Mouse (Mus musculus) liver, adult 10 weeks (tissue): Measurements from ENCODE around the gene Zfp628. TPM values are rescaled to one million over a fixed set of nuclear protein-coding genes. Genes with fewer than 3 reads are reported as not detected.

Experiments
- polyA plus RNA-seq: library from polyadenylated mRNA; stranded (reverse); fragments of 350-450 nt; fragmentation: Illumina TruSeq; extraction: RNeasy Lipid Tissue Mini Kit (QIAGEN cat#74804); gene quantifications from one replicate; pipeline ENCODE4 v1.2.3, GENCODE M21; 2014; ENCODE audit warnings: low read depth, low replicate concordance

The Zfp628 gene
- not detected for polyA plus RNA-seq

DNA sequence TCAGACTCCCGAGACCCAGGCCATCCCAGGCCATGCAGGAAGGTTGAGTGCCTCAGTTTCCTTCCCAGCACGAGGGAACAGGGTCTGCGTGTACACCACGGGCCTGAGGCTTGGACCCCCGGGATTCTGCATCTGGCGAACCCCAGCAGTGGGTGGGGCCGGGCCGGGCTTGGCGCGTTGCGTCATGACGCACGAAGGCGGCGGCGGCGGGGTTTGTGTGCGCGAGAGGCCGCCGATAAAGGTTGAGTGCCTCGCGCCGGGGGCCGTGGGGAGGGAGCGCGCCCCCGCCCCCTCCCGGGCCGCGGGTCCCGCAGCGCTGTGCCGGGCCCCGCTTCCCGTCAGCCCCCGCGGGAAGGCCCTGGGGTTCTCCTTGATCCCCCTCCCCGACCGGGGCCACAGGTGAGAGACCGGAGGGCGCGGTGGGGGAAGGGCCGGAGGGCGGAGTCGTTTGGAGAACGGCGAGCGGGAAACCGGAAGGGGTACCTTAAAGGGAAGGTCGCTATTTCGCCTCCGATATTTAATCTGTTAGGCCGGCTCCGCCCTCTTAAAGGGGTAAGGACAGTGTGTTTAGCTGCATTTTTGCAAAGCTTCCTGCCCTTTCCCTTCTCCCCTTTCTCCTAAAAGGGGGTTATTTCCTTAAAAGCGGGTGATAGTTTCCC is at the start of gene Zfp628:
Gene Zfp628 (plus strand): TSS at position 211 of the 659 bp plus-strand sequence.

DNA sequence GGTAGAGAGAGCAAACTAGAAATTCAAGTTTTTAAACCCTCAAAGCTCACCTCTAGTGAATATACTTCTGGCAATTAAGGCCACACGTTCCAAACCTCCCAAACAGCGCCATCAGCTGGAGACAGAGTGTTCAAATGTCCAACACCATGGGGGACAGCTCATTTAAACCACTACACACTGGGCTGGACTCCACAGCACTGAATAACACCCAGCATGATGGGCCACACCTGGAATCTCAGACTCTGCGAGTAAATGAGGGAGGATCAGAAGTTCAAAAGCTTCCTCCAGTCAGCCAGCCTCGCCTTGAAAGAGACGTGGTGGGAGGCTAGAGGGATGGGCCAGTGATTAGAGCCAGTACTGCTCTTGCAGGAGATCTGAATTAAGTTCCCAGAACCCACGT is 44.9 kb upstream of the Zfp628 start, which contains the start of gene Isoc2b:
Gene Isoc2b (minus strand): TSS at position 126 of the 400 bp plus-strand sequence.

GRCm38 (mm10) chr7:4876753-4877221 is 38.2 kb upstream of the Zfp628 start, which contains the start of gene Isoc2a:
Gene Isoc2a, plus strand, starts transcription at chr7:4877153.

GRCm38 (mm10) chr7:4906466-4906950 is 8.5 kb upstream of the Zfp628 start, which contains the start of gene Gm36210:
Gene Gm36210, minus strand, starts transcription at chr7:4906516.

DNA sequence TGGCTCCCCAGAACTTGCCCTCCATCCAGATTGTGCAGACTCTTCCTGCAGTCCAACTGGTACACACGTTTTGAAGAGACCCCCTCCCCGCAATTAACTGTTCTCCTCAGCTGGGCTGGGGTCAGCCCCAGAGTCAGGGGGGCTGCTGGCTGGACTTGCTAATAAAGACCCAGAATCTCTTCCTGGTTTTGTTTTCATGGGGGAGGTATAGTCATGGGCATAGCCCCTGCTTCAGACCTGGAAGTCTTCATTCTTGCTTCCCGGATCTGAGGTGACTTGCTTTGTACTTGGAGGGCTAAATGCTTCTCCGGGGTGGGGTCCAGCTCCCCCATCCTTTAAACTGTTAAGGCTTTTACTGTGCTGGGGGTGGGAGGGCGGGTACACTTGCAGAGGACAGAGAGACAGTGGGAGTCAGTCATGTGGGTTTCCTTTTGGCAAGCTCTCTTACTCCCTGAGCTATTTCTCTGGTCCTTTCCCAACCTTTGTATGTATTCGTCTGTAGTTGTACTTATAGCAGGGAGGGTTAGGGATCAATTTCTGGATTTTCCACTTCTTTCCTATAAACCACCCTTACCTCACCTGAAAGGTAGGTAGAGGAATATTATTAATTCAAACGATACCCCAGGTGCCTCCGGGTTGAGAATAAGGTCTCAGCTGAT is 6.9 kb downstream of the Zfp628 start, which contains the start of gene Nat14:
Gene Nat14 (plus strand): TSS at position 205 of the 659 bp plus-strand sequence.

DNA sequence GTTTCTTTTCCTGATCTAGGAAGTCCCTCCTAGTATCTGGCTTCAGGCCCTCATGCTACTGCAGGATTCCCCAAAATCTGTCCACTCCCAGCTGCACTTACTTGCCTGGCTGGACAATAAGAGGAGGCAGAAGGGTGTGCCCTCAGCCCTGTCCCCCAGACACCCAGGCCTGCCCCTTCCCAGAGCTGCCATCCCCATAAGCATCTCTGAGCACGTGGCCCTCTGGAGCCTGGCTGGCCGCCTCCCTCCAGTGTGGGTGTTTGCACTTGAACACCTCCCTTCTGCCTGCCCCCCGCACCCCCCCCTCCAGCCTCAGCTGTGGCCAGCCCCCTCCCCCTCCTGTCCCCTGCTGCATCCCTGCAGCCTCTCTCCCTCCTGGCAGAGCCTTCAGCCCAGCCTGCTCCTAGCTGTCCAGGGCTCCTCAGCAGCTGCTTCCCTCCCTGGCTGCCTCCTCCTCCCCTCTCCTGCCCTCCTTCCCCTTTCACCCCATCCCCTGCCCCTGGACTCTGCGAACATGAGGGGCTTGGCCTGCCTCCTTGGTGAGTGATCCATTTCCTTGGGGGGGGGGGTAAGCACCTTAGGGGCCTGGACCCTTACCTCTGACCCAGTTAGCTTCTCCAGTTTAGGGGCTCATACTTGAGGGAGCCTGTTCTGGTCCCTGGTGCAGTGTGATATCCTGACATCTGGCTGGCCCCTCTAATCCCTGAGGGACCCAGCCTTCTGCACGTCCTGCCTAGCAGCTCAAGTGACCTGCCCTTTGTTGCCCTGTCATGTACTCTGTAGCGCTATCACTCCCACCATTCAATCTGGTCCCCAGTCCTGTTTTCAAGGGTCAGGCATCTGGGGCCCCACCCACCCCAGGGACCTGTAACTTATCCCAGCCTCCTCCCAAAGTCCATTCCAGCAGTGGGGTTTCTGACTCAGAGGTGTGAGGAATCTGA is 10.7 kb downstream of the Zfp628 start, which contains the start of gene Ssc5d:
Gene Ssc5d (plus strand): TSS at position 345 of the 941 bp plus-strand sequence.

GRCm38 (mm10) chr7:4964272-4964671 is 49.3 kb downstream of the Zfp628 start, which contains the start of gene Sbk2:
Gene Sbk2, minus strand, starts transcription at chr7:4964406.

DNA sequence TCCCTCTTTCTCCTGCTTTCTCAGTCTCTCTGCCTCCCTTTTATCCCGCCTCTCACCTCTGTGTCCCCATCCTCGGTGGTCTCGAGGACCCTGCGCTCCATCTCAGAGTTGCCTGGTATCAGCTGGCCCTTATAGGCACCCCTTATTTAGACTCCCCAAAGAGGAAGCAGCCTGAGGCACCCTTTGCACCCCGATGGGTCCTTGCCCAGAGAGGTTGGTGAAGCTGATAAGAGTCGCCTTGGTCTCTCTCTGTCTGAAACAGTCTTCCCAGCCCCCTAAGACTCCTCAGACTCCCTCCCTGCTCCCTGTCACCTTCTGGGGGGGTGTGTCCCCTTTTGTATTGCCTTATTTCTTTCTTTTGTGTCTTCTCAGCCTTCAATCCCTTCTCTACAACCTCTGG is 56.1 kb downstream of the Zfp628 start, which contains the start of gene Sbk3:
Gene Sbk3 (minus strand): TSS at position 101 of the 400 bp plus-strand sequence.

Other genes starting within 250 kb of the Zfp628 start
- gene Hspbp1, start 230.1 kb upstream of the Zfp628 start, polyA plus RNA-seq: 0.87 TPM
- not detected for gene Brsk1, start 224.6 kb upstream of the Zfp628 start, polyA plus RNA-seq
- not detected for gene Tmem150b, start 190.0 kb upstream of the Zfp628 start, polyA plus RNA-seq
- 1.4 TPM for gene Kmt5c, start 175.1 kb upstream of the Zfp628 start, polyA plus RNA-seq
- gene Cox6b2, start 162.1 kb upstream of the Zfp628 start, polyA plus RNA-seq: not detected
- not detected for gene Fam71e2, start 143.9 kb upstream of the Zfp628 start, polyA plus RNA-seq
- gene Il11, start 132.4 kb upstream of the Zfp628 start, polyA plus RNA-seq: not detected
- gene Tmem190, start 132.3 kb upstream of the Zfp628 start, polyA plus RNA-seq: not detected
- 1.1 TPM for gene Tmem238, start 125.6 kb upstream of the Zfp628 start, polyA plus RNA-seq
- gene Rpl28, start 122.3 kb upstream of the Zfp628 start, polyA plus RNA-seq: 18.8 TPM
- 4.7 TPM for gene Ube2s, start 102.6 kb upstream of the Zfp628 start, polyA plus RNA-seq
- gene Shisa7, start 70.5 kb upstream of the Zfp628 start, polyA plus RNA-seq: not detected
- 5.4 TPM for gene Isoc2b, start 45.0 kb upstream of the Zfp628 start, polyA plus RNA-seq
- 4.8 TPM for gene Isoc2a, start 38.1 kb upstream of the Zfp628 start, polyA plus RNA-seq
- not detected for gene Gm36210, start 8.7 kb upstream of the Zfp628 start, polyA plus RNA-seq
- gene Nat14, start 6.8 kb downstream of the Zfp628 start, polyA plus RNA-seq: not detected
- gene Ssc5d, start 10.6 kb downstream of the Zfp628 start, polyA plus RNA-seq: not detected
- gene Sbk2, start 49.2 kb downstream of the Zfp628 start, polyA plus RNA-seq: not detected
- gene Sbk3, start 56.0 kb downstream of the Zfp628 start, polyA plus RNA-seq: not detected
- gene Zfp579, start 80.9 kb downstream of the Zfp628 start, polyA plus RNA-seq: 6.3 TPM
- 0.58 TPM for gene Zfp524, start 99.2 kb downstream of the Zfp628 start, polyA plus RNA-seq
- gene Fiz1, start 99.5 kb downstream of the Zfp628 start, polyA plus RNA-seq: 7.7 TPM
- not detected for gene Gm44973, start 100.3 kb downstream of the Zfp628 start, polyA plus RNA-seq
- gene Zfp865, start 105.2 kb downstream of the Zfp628 start, polyA plus RNA-seq: 2.7 TPM
- gene Ccdc106, start 105.3 kb downstream of the Zfp628 start, polyA plus RNA-seq: not detected
- gene 4632433K11Rik, start 118.9 kb downstream of the Zfp628 start, polyA plus RNA-seq: 0.85 TPM
- 1.9 TPM for gene Zfp784, start 123.2 kb downstream of the Zfp628 start, polyA plus RNA-seq
- gene Zfp580, start 136.3 kb downstream of the Zfp628 start, polyA plus RNA-seq: not detected
- 9.5 TPM for gene U2af2, start 146.9 kb downstream of the Zfp628 start, polyA plus RNA-seq
- 4.5 TPM for gene Epn1, start 165.0 kb downstream of the Zfp628 start, polyA plus RNA-seq
- gene Rfpl4, start 201.7 kb downstream of the Zfp628 start, polyA plus RNA-seq: not detected
- 1.2 TPM for gene Rasl2-9, start 210.7 kb downstream of the Zfp628 start, polyA plus RNA-seq
- not detected for gene Vmn1r55, start 234.5 kb downstream of the Zfp628 start, polyA plus RNA-seq